Mouse (Mus musculus): ENCODE measurements at regions not wholly inside any gene's neighbourhood (a gene's known extent, or its start where the extent isn't known, plus 50 kb on each side); places are given as distances from the start of the nearest gene placed in this dataset.
A peak's percentile ranks its signal among the peaks of the same experiment; 100 is the strongest.
"Not testable (repeated sequence)": the region's sequence is repeated elsewhere in the genome, so short reads cannot be mapped to it uniquely, and the experiment has no call there.

- DNase-seq, result no peak
Measured at GRCm38 (mm10) chr3:8310379-8311128, 1299.3 kb downstream of the Zfp704 start.

GRCm38 (mm10) chr3:8307296-8307695 lies 1302.6 kb downstream of the Zfp704 start:
- no peak for DNase-seq

GRCm38 (mm10) chr3:8304784-8305183 lies 1305.1 kb downstream of the Zfp704 start:
- DNase-seq, result no peak

- DNase-seq, result no peak
Measured at GRCm38 (mm10) chr3:8293036-8293435, 1316.8 kb downstream of the Zfp704 start.

- no peak for DNase-seq
Measured at GRCm38 (mm10) chr3:8289558-8289957, 1320.3 kb downstream of the Zfp704 start.

- no peak for DNase-seq
Measured at GRCm38 (mm10) chr3:8288437-8288836, 1321.4 kb downstream of the Zfp704 start.

- no peak for DNase-seq
Measured at GRCm38 (mm10) chr3:8284655-8285428, 1325.0 kb downstream of the Zfp704 start.

GRCm38 (mm10) chr3:8282411-8282810 lies 1327.5 kb downstream of the Zfp704 start:
- no peak for DNase-seq

- no peak for DNase-seq
Measured at GRCm38 (mm10) chr3:8276661-8277060, 1333.2 kb downstream of the Zfp704 start.

- DNase-seq, result no peak
Measured at GRCm38 (mm10) chr3:8270935-8271298, 1339.0 kb downstream of the Zfp704 start.

- no peak for DNase-seq
Measured at GRCm38 (mm10) chr3:8270009-8270934, 1339.6 kb downstream of the Zfp704 start.

- no peak for DNase-seq
Measured at GRCm38 (mm10) chr3:8265783-8266182, 1344.1 kb downstream of the Zfp704 start.

- no peak for DNase-seq
Measured at GRCm38 (mm10) chr3:8264366-8265033, 1345.4 kb downstream of the Zfp704 start.

GRCm38 (mm10) chr3:8257293-8257692 lies 1352.6 kb downstream of the Zfp704 start:
- no peak for DNase-seq

GRCm38 (mm10) chr3:8252311-8252710 lies 1357.6 kb downstream of the Zfp704 start:
- DNase-seq, result no peak

GRCm38 (mm10) chr3:8248911-8249310 lies 1361.0 kb downstream of the Zfp704 start:
- no peak for DNase-seq

GRCm38 (mm10) chr3:8245822-8246221 lies 1364.1 kb downstream of the Zfp704 start:
- DNase-seq, result peak; percentile 21 to 52

GRCm38 (mm10) chr3:8245195-8245789 lies 1364.6 kb downstream of the Zfp704 start:
- DNase-seq, result peak in 1 of 2 experiments; percentile 29

- DNase-seq, result not testable (repeated sequence)
Measured at GRCm38 (mm10) chr3:8244526-8245194, 1365.2 kb downstream of the Zfp704 start.

- no peak for DNase-seq
Measured at GRCm38 (mm10) chr3:8206623-8207404, 1403.1 kb downstream of the Zfp704 start.

GRCm38 (mm10) chr3:8163030-8163429 lies 1446.9 kb downstream of the Zfp704 start:
- DNase-seq, result no peak

Measured in lung, postnatal 4 days (tissue).